Mouse (Mus musculus): Measurements from ENCODE around the gene Hipk1.
"Not testable (repeated sequence)": the region's sequence is repeated elsewhere in the genome, so short reads cannot be mapped to it uniquely, and the experiment has no call there.

Hipk1 gene

GRCm38 (mm10) chr3:103791230-103792110, at the start of gene Hipk1:
Hipk1 (minus strand) TSS chr3:103791563.
- Histone ChIP-seq H3K27me3 (ENCODE audit: insufficient read depth, low read length) (peaks cover 13% of the 10 kb centered on the region), H3K9me3 (ENCODE audit: low read length) (no peaks in the 10 kb centered on the region), H3K4me1 (replicated peaks; ENCODE audit: low read depth, low read length) (peaks cover 48% of the 10 kb centered on the region), H3K36me3 (ENCODE audit: insufficient read depth, low read length) (no peaks in the 10 kb centered on the region), H3K4me3 (replicated peaks; ENCODE audit: low read length) (peak within 1 kb of the TSS; percentile 92)
- TF ChIP-seq POU5F1 (IDR thresholded peaks at IDR 0.05; ENCODE audit: borderline replicate concordance, low read length): no peak
- TF ChIP-seq CTCF (conservative IDR thresholded peaks at IDR 0.05; ENCODE audit: low read length): no peak
- TF ChIP-seq NANOG (IDR thresholded peaks at IDR 0.05; ENCODE audit: borderline replicate concordance, low read length): no peak

GRCm38 (mm10) chr3:103840946-103841345, 49.6 kb upstream of the Hipk1 start:
- H3K36me3 ChIP-seq (ENCODE audit: insufficient read depth, low read length); H3K4me3 ChIP-seq (replicated peaks; ENCODE audit: low read length); H3K27me3 ChIP-seq (ENCODE audit: insufficient read depth, low read length); H3K4me1 ChIP-seq (replicated peaks; ENCODE audit: low read depth, low read length): not testable (repeated sequence)
- H3K9me3 ChIP-seq (ENCODE audit: low read length): peaks cover 37% of the 10 kb centered on the region

DNA sequence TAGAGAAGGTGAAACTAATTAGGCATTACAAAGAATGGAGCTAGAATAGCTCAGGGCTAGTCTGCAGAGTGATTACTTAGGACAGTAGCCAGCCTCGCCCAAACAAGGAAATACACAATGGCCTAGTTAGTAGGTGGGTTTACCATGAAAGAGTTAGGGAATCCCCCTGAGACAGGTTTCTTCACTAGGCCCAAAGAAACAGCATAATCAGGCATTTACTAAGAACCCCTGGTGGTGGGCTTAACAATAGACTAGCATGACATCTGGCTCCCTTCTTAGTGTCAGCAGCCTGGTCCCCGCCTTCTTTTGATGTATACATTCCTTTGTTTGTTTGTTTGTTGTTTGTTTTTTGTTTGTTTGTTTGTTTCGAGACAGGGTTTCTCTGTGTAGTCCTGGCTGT, 48.8 kb upstream of the Hipk1 start:
- H3K36me3 ChIP-seq (ENCODE audit: insufficient read depth, low read length); H3K27me3 ChIP-seq (ENCODE audit: insufficient read depth, low read length); H3K4me1 ChIP-seq (replicated peaks; ENCODE audit: low read depth, low read length); H3K4me3 ChIP-seq (replicated peaks; ENCODE audit: low read length): not testable (repeated sequence)
- peaks cover 33% of the 10 kb centered on the region for H3K9me3 ChIP-seq (ENCODE audit: low read length)
- TF ChIP-seq NANOG (IDR thresholded peaks at IDR 0.05; ENCODE audit: borderline replicate concordance, low read length): peak; percentile 38; the same call in 1 of the 2 replicates

GRCm38 (mm10) chr3:103839711-103840110, 48.3 kb upstream of the Hipk1 start:
- H3K4me3 ChIP-seq (replicated peaks; ENCODE audit: low read length): no peak overlapping the region
- 0 out of 2 replicates have a peak, but pooled peaks cover 5% of the 10 kb centered on the region for H3K36me3 ChIP-seq (ENCODE audit: insufficient read depth, low read length)
- H3K9me3 ChIP-seq (ENCODE audit: low read length): peaks cover 32% of the 10 kb centered on the region
- H3K27me3 ChIP-seq (ENCODE audit: insufficient read depth, low read length): no peaks in the 10 kb centered on the region
- H3K4me1 ChIP-seq (replicated peaks; ENCODE audit: low read depth, low read length): peaks cover 8% of the 10 kb centered on the region
- TF ChIP-seq POU5F1 (IDR thresholded peaks at IDR 0.05; ENCODE audit: borderline replicate concordance, low read length): no peak

GRCm38 (mm10) chr3:103836453-103836852, 45.1 kb upstream of the Hipk1 start:
- H3K27me3 ChIP-seq (ENCODE audit: insufficient read depth, low read length): no peaks in the 10 kb centered on the region
- TF ChIP-seq CTCF (conservative IDR thresholded peaks at IDR 0.05; ENCODE audit: low read length): no peak
- TF ChIP-seq POU5F1 (IDR thresholded peaks at IDR 0.05; ENCODE audit: borderline replicate concordance, low read length): no peak
- no peak for TF ChIP-seq NANOG (IDR thresholded peaks at IDR 0.05; ENCODE audit: borderline replicate concordance, low read length)
- H3K36me3 ChIP-seq (ENCODE audit: insufficient read depth, low read length): 0 out of 2 replicates have a peak, but pooled peaks cover 3% of the 10 kb centered on the region
- H3K4me1 ChIP-seq (replicated peaks; ENCODE audit: low read depth, low read length): peaks cover 8% of the 10 kb centered on the region
- H3K4me3 ChIP-seq (replicated peaks; ENCODE audit: low read length): no peak overlapping the region
- peaks cover 9% of the 10 kb centered on the region for H3K9me3 ChIP-seq (ENCODE audit: low read length)

- H3K9me3 ChIP-seq (ENCODE audit: low read length): peaks cover 4% of the 10 kb centered on the region
- no peaks in the 10 kb centered on the region for H3K36me3 ChIP-seq (ENCODE audit: insufficient read depth, low read length)
- TF ChIP-seq NANOG (IDR thresholded peaks at IDR 0.05; ENCODE audit: borderline replicate concordance, low read length) (no peak), POU5F1 (IDR thresholded peaks at IDR 0.05; ENCODE audit: borderline replicate concordance, low read length) (no peak), CTCF (conservative IDR thresholded peaks at IDR 0.05; ENCODE audit: low read length) (no peak)
- peaks cover 8% of the 10 kb centered on the region for H3K4me1 ChIP-seq (replicated peaks; ENCODE audit: low read depth, low read length)
- no peaks in the 10 kb centered on the region for H3K27me3 ChIP-seq (ENCODE audit: insufficient read depth, low read length)
- H3K4me3 ChIP-seq (replicated peaks; ENCODE audit: low read length): no peak overlapping the region
Observed at GRCm38 (mm10) chr3:103835951-103836310, 44.6 kb upstream of the Hipk1 start.

DNA sequence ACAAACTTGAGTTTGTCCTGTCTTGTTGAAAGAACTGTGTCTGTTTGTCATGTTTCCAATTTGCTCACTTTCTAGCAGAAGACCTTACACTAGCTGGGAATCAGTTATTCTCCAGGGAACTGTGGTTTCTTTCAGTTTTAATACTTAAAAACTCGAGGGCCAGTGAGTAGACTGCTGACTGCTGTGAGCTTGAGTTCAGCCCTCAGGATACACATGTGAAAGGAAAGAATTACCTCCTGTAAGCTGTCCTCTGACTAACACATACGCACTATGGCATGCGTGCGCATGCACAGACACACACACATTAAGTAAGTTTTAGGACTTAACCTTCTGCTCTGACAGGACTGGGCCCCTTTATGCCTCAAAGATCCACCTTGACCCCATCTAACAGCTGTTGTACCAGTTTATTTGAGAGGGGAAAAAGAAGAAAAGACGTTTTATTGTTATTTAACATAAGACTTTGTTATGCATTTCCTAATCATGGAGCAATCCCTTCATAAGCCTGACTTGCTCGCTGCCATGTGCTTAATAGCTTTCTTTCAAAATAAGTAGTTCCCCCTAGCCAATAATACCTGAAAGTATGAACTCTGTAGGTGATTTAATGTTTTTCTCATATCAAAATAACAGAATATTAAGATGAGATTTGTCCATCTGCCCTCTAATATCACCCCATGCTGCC, 44.0 kb upstream of the Hipk1 start:
- TF ChIP-seq CTCF (conservative IDR thresholded peaks at IDR 0.05; ENCODE audit: low read length) (no peak), POU5F1 (IDR thresholded peaks at IDR 0.05; ENCODE audit: borderline replicate concordance, low read length) (no peak), NANOG (IDR thresholded peaks at IDR 0.05; ENCODE audit: borderline replicate concordance, low read length) (no peak)
- no peaks in the 10 kb centered on the region for H3K36me3 ChIP-seq (ENCODE audit: insufficient read depth, low read length)
- H3K27me3 ChIP-seq (ENCODE audit: insufficient read depth, low read length): no peaks in the 10 kb centered on the region
- no peak overlapping the region for H3K4me3 ChIP-seq (replicated peaks; ENCODE audit: low read length)
- peaks cover 8% of the 10 kb centered on the region for H3K4me1 ChIP-seq (replicated peaks; ENCODE audit: low read depth, low read length)
- no peaks in the 10 kb centered on the region for H3K9me3 ChIP-seq (ENCODE audit: low read length)

DNA sequence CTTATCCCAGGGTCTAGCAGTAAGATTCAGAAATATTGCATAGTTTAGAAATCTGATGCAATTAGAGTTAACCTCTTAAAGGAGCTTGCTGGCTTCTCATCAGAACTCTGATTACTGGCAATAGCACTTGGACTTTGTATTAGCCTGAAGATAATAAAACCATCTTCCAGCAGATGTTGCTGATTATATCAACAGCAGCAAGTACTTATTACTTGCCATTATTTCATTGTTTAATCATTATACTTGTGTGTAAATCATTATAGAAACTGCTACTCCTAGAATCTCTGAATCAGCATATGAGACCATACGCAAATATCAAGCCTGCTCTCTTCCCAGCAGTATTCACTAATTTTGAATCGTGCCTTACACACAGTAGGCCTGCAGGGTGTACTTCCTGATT, 42.6 kb upstream of the Hipk1 start:
- no peaks in the 10 kb centered on the region for H3K9me3 ChIP-seq (ENCODE audit: low read length)
- H3K36me3 ChIP-seq (ENCODE audit: insufficient read depth, low read length): no peaks in the 10 kb centered on the region
- peaks cover 2% of the 10 kb centered on the region for H3K4me1 ChIP-seq (replicated peaks; ENCODE audit: low read depth, low read length)
- no peak overlapping the region for H3K4me3 ChIP-seq (replicated peaks; ENCODE audit: low read length)
- no peak for TF ChIP-seq POU5F1 (IDR thresholded peaks at IDR 0.05; ENCODE audit: borderline replicate concordance, low read length)
- no peak for TF ChIP-seq NANOG (IDR thresholded peaks at IDR 0.05; ENCODE audit: borderline replicate concordance, low read length)
- TF ChIP-seq CTCF (conservative IDR thresholded peaks at IDR 0.05; ENCODE audit: low read length): no peak
- H3K27me3 ChIP-seq (ENCODE audit: insufficient read depth, low read length): no peaks in the 10 kb centered on the region

- no peaks in the 10 kb centered on the region for H3K9me3 ChIP-seq (ENCODE audit: low read length)
- H3K27me3 ChIP-seq (ENCODE audit: insufficient read depth, low read length): no peaks in the 10 kb centered on the region
- H3K4me3 ChIP-seq (replicated peaks; ENCODE audit: low read length): no peak within 1 kb of the TSS
- no peak for TF ChIP-seq POU5F1 (IDR thresholded peaks at IDR 0.05; ENCODE audit: borderline replicate concordance, low read length)
- no peak for TF ChIP-seq NANOG (IDR thresholded peaks at IDR 0.05; ENCODE audit: borderline replicate concordance, low read length)
- no peak for TF ChIP-seq CTCF (conservative IDR thresholded peaks at IDR 0.05; ENCODE audit: low read length)
- H3K4me1 ChIP-seq (replicated peaks; ENCODE audit: low read depth, low read length): peaks cover 2% of the 10 kb centered on the region; the same call in 1 of the 2 replicates
- no peaks in the 10 kb centered on the region for H3K36me3 ChIP-seq (ENCODE audit: insufficient read depth, low read length)
Observed at GRCm38 (mm10) chr3:103832426-103832825, 41.1 kb upstream of the Hipk1 start, which contains the start of gene Bcl2l15. Bcl2l15 (plus strand) TSS chr3:103832601.
